Mouse (Mus musculus) myocyte (in vitro differentiated cells): Measurements from ENCODE around the gene Ptgs2.

ENCODE experiments used
- POLR2A ChIP-seq: IDR thresholded peaks from one replicate; pipeline ENCODE4 v1.6.1; 2011; ENCODE audit warnings: low read depth, mild to moderate bottlenecking, control low read depth, moderate library complexity; ENCODE audit not compliant: insufficient read length
- USF1 ChIP-seq: IDR thresholded peaks from one replicate; pipeline ENCODE4 v1.6.1; 2011; ENCODE audit warnings: low read depth, mild to moderate bottlenecking, control low read depth, moderate library complexity

DNA sequence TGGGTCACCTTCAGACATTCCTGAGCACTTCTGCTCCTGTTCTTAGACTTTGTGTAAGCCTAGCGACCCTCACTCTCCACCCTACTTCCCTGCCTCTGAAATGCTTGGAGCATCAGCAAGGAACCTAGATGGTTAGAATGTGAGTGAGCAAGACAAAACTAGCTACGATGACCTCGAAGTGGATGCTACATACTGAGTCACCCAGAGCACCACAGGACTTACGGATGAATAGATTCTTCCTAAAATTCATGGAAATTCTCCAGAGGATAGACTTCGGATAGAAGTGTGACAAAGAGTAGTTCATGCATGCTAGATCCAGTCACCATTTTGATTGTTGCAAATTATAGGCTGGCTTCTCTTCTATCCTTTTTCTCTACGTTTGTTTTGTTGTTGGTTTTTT is 30.2 kb downstream of the Ptgs2 start:
- TF ChIP-seq USF1 (no peak), POLR2A (no peak)
